Mouse (Mus musculus) G1E (cell line): Measurements from ENCODE around the gene Hdac8.

Source experiments
- GATA2 ChIP-seq: IDR thresholded peaks from 2 replicates; pipeline ENCODE4 v1.6.1; 2012; ENCODE audit warnings: low read depth, low read length, inconsistent platforms, borderline replicate concordance
- POLR2AphosphoS5 ChIP-seq: IDR thresholded peaks from 2 replicates; pipeline ENCODE4 v1.6.1; 2012; ENCODE audit warnings: low read depth, low read length, inconsistent platforms; ENCODE audit not compliant: insufficient replicate concordance

GRCm38 (mm10) chrX:102311119-102311518 lies 194.0 kb downstream of the Hdac8 start:
- TF ChIP-seq POLR2AphosphoS5 (no peak), GATA2 (no peak)
